Mouse (Mus musculus): ENCODE data around the gene Bnc2. TPM values are rescaled to one million over a fixed set of nuclear protein-coding genes. Genes with fewer than 3 reads are reported as not detected.

Bnc2 gene
- total RNA-seq, 2 experiments from 2014 or later = 0.83 to 1.2 TPM

- no peak for DNase-seq (ENCODE audit: low spot score in 2 of 2)
Measured at GRCm38 (mm10) chr4:84433324-84433723, 241.8 kb downstream of the Bnc2 start.

GRCm38 (mm10) chr4:84431677-84432515 is 243.2 kb downstream of the Bnc2 start:
- no peak for DNase-seq (ENCODE audit: low spot score in 2 of 2)

- no peak for DNase-seq (ENCODE audit: low spot score in 2 of 2)
Measured at GRCm38 (mm10) chr4:84427955-84428354, 247.1 kb downstream of the Bnc2 start.

- no peak for DNase-seq (ENCODE audit: low spot score in 2 of 2)
Measured at GRCm38 (mm10) chr4:84411431-84411830, 263.6 kb downstream of the Bnc2 start.

- no peak for DNase-seq (ENCODE audit: low spot score in 2 of 2)
Measured at GRCm38 (mm10) chr4:84407328-84408028, 267.6 kb downstream of the Bnc2 start.

- DNase-seq (ENCODE audit: low spot score in 2 of 2) = no peak
Measured at GRCm38 (mm10) chr4:84403356-84404145, 271.5 kb downstream of the Bnc2 start.

- DNase-seq (ENCODE audit: low spot score in 2 of 2) = no peak
Measured at GRCm38 (mm10) chr4:84388991-84389390, 286.1 kb downstream of the Bnc2 start.

GRCm38 (mm10) chr4:84385156-84385555 is 289.9 kb downstream of the Bnc2 start:
- no peak for DNase-seq (ENCODE audit: low spot score in 2 of 2)

- DNase-seq (ENCODE audit: low spot score in 2 of 2) = no peak
Measured at GRCm38 (mm10) chr4:84379289-84379688, 295.8 kb downstream of the Bnc2 start.

- DNase-seq (ENCODE audit: low spot score in 2 of 2) = no peak
Measured at GRCm38 (mm10) chr4:84377513-84377912, 297.6 kb downstream of the Bnc2 start.

GRCm38 (mm10) chr4:84362337-84362823 is 312.7 kb downstream of the Bnc2 start:
- no peak for DNase-seq (ENCODE audit: low spot score in 2 of 2)

- DNase-seq (ENCODE audit: low spot score in 2 of 2) = no peak
Measured at GRCm38 (mm10) chr4:84361165-84361564, 313.9 kb downstream of the Bnc2 start.

- no peak for DNase-seq (ENCODE audit: low spot score in 2 of 2)
Measured at GRCm38 (mm10) chr4:84359996-84360395, 315.1 kb downstream of the Bnc2 start.

GRCm38 (mm10) chr4:84358204-84358603 is 316.9 kb downstream of the Bnc2 start:
- no peak for DNase-seq (ENCODE audit: low spot score in 2 of 2)

- no peak for DNase-seq (ENCODE audit: low spot score in 2 of 2)
Measured at GRCm38 (mm10) chr4:84357382-84357781, 317.7 kb downstream of the Bnc2 start.

GRCm38 (mm10) chr4:84356468-84357153 is 318.5 kb downstream of the Bnc2 start:
- DNase-seq (ENCODE audit: low spot score in 2 of 2) = no peak

- DNase-seq (ENCODE audit: low spot score in 2 of 2) = no peak
Measured at GRCm38 (mm10) chr4:84352656-84353055, 322.4 kb downstream of the Bnc2 start.

- DNase-seq (ENCODE audit: low spot score in 2 of 2) = no peak
Measured at GRCm38 (mm10) chr4:84349536-84349935, 325.5 kb downstream of the Bnc2 start.

GRCm38 (mm10) chr4:84339172-84339571 is 335.9 kb downstream of the Bnc2 start:
- no peak for DNase-seq (ENCODE audit: low spot score in 2 of 2)

- peak in 1 of 2 experiments; percentile 4 for DNase-seq (ENCODE audit: low spot score in 2 of 2)
Measured at GRCm38 (mm10) chr4:84331995-84332394, 343.1 kb downstream of the Bnc2 start.

GRCm38 (mm10) chr4:84331450-84331849 is 343.6 kb downstream of the Bnc2 start:
- peak in 1 of 2 experiments; percentile 14 for DNase-seq (ENCODE audit: low spot score in 2 of 2)

Data from layer of hippocampus, postnatal 14 days (tissue).